Mouse (Mus musculus): ENCODE data around the gene AC170998.1. TPM values are rescaled to one million over a fixed set of nuclear protein-coding genes. Genes with fewer than 3 reads are reported as not detected.
"Not testable (repeated sequence)": the region's sequence is repeated elsewhere in the genome, so short reads cannot be mapped to it uniquely, and the experiment has no call there.

The AC170998.1 gene
- polyA plus RNA-seq, 1 experiment from 2014 or later, result 1.7 TPM

DNA sequence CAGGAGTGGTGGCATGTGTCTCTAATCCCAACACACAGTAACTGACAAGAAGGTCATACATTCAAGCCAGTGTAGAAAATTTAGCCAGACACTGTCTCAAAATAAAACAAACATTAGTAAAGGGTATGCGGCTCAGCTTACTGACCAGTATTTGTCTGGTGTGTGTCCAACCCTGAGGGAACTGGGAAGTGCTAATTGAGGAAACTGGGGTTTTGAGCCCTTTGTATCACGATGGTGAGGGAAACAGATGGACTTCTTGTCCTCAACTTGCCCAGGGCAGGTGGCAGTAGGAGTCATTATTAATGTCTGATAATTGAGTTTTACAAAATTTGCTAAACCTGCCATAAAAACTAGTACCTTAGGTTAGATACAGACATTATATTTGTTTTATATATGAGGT lies 16.9 kb upstream of the AC170998.1 start:
- peaks cover 6% of the 10 kb centered on the region for H3K36me3 ChIP-seq

DNA sequence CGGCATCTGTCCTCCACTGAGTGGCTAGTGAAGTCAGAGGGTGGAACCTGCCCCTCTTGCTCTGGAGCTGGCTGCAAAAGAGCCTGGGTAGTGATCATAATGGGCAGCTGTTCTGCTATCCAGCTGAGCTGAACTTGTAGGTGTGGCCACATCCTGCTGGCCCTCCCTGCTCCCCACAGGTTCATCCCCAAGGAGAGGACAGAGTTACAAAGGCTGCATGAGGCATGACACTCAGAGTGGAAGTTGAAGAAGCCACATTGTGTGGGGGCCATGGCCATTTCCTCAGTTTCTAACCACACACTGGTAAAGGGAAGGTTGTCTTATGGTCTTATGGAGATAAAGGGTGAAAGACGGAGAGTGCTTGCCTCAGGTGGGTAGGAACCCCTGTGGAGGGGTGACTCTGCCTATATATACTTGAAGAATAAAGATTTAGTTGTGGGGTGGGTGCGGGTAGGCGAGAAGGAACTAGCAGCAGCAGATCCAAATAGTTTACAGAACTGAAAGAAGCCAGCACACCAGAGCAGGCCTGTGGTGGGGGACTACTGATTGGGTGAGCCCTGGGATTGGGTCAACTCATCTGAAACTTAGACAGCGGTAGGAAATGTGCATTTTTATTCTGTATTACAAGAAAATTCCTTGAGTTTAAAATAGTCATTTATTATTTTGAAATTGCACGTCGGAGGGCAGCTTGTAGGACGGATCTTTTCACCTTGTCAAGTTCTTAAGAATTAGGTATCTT lies 16.2 kb upstream of the AC170998.1 start:
- no peak overlapping the region for H3K4me2 ChIP-seq
- no peak overlapping the region for H3K4me3 ChIP-seq
- peaks cover 13% of the 10 kb centered on the region for H3K36me3 ChIP-seq
- peaks cover 16% of the 10 kb centered on the region for H3K4me1 ChIP-seq (replicated peaks)
- no peak overlapping the region for H3K9ac ChIP-seq
- no peaks in the 10 kb centered on the region for H3K27me3 ChIP-seq
- 85% methylated on average over 8 of the region's 8 CpGs for WGBS
- no peak overlapping the region for H3K27ac ChIP-seq (replicated peaks)
- no peaks in the 10 kb centered on the region for H3K9me3 ChIP-seq
- ATAC-seq (ENCODE audit: low read depth), result no peak

More for the DNA sequence above, 16.9 kb upstream of the AC170998.1 start:
- Histone ChIP-seq H3K27ac (replicated peaks) (no peak overlapping the region), H3K4me1 (replicated peaks) (peaks cover 16% of the 10 kb centered on the region), H3K4me3 (no peak overlapping the region), H3K4me2 (no peak overlapping the region), H3K9ac (no peak overlapping the region), H3K27me3 (no peaks in the 10 kb centered on the region), H3K9me3 (no peaks in the 10 kb centered on the region)
- WGBS, result 51% methylated on average over 2 of the region's 2 CpGs
- ATAC-seq (ENCODE audit: low read depth), result no peak

DNA sequence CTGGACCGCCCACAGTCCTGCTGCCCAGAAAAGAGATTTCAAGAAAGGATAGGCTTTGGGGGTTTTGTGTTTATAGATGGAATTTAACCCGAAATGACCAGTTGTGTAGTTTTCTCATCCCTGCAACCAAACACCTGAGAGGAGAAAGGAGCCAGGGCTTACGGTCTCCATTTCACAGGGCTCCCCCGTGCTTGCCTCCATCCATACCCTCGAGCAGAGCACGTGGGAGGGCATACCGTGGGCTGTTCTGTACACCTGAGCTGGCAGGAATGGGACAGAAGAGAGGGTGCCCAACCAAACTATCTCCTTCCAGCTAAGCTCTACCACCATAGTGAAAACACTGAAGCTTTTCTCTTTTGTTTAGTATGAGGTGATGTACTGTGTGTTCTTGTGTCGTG lies 15.6 kb upstream of the AC170998.1 start:
- Histone ChIP-seq H3K9me3 (no peaks in the 10 kb centered on the region), H3K4me2 (no peak overlapping the region), H3K27me3 (no peaks in the 10 kb centered on the region), H3K36me3 (peaks cover 19% of the 10 kb centered on the region), H3K27ac (replicated peaks) (no peak overlapping the region), H3K4me1 (replicated peaks) (peaks cover 16% of the 10 kb centered on the region), H3K4me3 (no peak overlapping the region), H3K9ac (no peak overlapping the region)
- 95% methylated on average over 8 of the region's 8 CpGs for WGBS
- no peak for ATAC-seq (ENCODE audit: low read depth)

DNA sequence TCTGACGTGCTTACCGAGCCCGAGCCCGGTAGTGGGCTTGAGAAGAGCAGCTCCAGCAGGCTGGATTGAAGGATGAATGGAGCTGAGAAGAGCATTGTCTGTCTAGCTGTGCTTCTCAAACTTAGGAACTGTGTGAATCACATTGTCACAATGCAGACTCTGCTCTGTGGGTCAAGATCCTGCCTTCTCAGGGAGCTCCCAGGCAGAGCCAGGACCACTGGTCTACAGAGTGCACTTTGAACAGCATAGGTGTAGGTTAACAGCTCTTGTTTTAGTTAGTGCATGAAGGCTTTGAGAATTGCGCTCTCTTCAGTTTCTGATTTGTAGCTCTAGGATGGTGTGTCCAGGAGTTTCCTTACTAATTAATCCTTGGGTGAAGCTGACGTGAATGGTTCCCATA lies 14.6 kb upstream of the AC170998.1 start:
- H3K27me3 ChIP-seq, result no peaks in the 10 kb centered on the region
- H3K4me2 ChIP-seq, result no peak overlapping the region
- peaks cover 28% of the 10 kb centered on the region for H3K36me3 ChIP-seq
- WGBS, result 90% methylated on average over 6 of the region's 6 CpGs
- H3K9me3 ChIP-seq, result no peaks in the 10 kb centered on the region
- no peak overlapping the region for H3K27ac ChIP-seq (replicated peaks)
- H3K9ac ChIP-seq, result no peak overlapping the region
- H3K4me3 ChIP-seq, result no peak overlapping the region
- peaks cover 16% of the 10 kb centered on the region for H3K4me1 ChIP-seq (replicated peaks)
- no peak for ATAC-seq (ENCODE audit: low read depth)

DNA sequence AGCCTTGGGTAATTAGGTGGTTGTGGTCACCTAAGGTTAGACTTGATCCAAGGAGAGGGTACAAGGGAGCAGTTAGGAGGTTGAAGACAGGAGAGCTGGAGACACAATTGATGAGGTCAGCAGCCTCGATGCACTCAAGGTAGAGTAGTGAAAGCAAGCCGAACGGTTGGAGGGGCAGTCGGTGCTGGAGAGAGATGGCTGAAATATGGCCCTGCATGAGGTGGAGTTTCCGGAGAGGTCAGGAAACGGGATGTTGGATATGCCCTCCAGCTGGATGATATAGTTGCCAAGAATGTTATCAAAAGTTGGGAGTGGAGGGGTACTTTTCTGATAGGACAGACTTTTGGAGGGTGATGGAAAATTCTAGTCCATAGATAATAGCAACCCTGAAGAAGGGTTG lies 13.6 kb upstream of the AC170998.1 start:
- H3K9me3 ChIP-seq, result no peaks in the 10 kb centered on the region
- H3K4me3 ChIP-seq, result no peak overlapping the region
- no peak for ATAC-seq (ENCODE audit: low read depth)
- H3K36me3 ChIP-seq, result peaks cover 38% of the 10 kb centered on the region
- H3K27me3 ChIP-seq, result no peaks in the 10 kb centered on the region
- H3K9ac ChIP-seq, result no peak overlapping the region
- no peak overlapping the region for H3K27ac ChIP-seq (replicated peaks)
- H3K4me1 ChIP-seq (replicated peaks), result peaks cover 12% of the 10 kb centered on the region
- WGBS, result 80% methylated on average over 6 of the region's 6 CpGs
- no peak overlapping the region for H3K4me2 ChIP-seq

DNA sequence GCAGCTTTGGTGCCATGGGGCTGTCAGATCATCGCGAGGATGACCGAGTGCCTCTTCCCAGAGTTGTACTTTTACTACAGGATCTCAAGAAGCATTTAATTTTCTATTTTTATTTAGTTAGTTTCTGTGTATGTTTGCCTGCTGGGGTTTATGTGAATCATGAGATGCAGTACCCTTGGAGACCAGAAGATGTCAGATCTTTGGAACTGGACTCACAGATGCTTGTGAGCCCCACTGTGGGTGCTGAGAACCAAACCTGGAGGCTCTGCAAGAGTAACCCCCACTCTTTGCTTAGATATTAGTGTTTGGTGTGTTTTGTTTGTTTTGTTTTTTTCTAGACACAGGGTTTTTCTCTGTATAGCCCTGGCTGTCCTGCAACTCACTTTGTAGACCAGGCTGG lies 11.9 kb upstream of the AC170998.1 start:
- Histone ChIP-seq H3K4me3 (no peak overlapping the region), H3K9ac (no peak overlapping the region), H3K4me1 (replicated peaks) (peaks cover 8% of the 10 kb centered on the region), H3K4me2 (no peak overlapping the region), H3K9me3 (no peaks in the 10 kb centered on the region), H3K27ac (replicated peaks) (no peak overlapping the region), H3K36me3 (peaks cover 49% of the 10 kb centered on the region), H3K27me3 (no peaks in the 10 kb centered on the region)
- ATAC-seq (ENCODE audit: low read depth), result no peak
- WGBS, result 97% methylated on average over 3 of the region's 3 CpGs

DNA sequence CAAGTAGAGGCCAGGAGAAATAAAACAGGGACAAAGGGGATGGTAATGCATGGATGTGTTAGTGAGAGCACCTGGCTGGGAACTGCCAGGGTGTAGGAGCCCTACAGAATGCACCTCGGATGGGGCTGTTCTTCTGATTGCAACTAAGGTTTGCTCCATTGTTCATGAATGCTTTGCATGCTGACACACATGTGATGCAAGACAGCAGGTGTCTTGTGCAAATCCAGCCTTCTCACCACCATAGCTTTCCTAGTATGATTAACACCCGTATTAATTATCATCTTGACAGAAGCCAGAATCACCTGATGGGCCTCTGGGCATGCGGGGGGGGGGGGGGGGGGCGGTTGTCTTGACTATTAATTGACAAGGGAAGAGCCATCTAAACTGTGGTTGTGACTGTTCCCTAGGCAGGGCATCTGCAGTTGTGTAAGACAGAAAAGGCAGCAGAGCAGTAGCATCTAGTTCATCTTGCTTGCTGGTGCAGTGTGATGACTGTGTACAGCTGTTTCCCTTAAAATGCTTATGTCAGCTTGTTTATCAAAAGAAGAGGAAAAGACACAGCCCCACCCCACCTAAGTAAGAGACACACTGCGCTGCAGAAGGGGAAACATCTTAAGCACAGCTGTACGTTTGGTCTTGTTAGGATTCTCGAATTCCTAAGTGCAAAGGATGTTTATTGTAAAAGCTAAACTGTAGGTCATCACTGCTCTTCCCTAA lies 9.9 kb upstream of the AC170998.1 start:
- H3K4me2 ChIP-seq, result no peak overlapping the region
- 81% methylated on average over 7 of the region's 7 CpGs for WGBS
- no peak overlapping the region for H3K27ac ChIP-seq (replicated peaks)
- H3K27me3 ChIP-seq, result no peaks in the 10 kb centered on the region
- H3K9ac ChIP-seq, result no peak overlapping the region
- no peak overlapping the region for H3K4me3 ChIP-seq
- H3K36me3 ChIP-seq, result peaks cover 61% of the 10 kb centered on the region
- ATAC-seq (ENCODE audit: low read depth), result no peak
- H3K4me1 ChIP-seq (replicated peaks), result no peaks in the 10 kb centered on the region
- no peaks in the 10 kb centered on the region for H3K9me3 ChIP-seq

DNA sequence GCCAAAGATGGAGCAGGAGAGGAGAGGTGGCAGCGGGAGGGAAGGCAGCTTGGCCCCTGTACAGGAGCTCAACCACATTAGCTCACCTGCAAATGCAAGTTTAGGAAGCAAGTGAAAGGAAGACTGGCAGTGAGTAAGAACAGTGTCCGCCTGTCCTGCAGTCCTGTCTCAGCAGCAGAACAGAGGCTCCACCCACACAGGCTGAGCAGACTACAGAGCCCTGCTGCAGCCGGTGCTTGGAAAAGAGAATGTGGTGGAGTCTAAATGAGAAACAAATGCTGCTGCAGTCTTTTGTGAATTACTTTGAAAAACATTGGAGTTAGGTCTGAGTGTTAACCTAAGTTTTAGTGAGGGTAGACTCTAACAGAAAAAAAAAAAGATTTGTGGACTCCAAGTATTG lies 8.3 kb upstream of the AC170998.1 start:
- H3K9me3 ChIP-seq, result no peaks in the 10 kb centered on the region
- no peak overlapping the region for H3K9ac ChIP-seq
- WGBS, result 68% methylated on average over 3 of the region's 3 CpGs
- peaks cover 68% of the 10 kb centered on the region for H3K36me3 ChIP-seq
- ATAC-seq (ENCODE audit: low read depth), result no peak
- no peak overlapping the region for H3K4me2 ChIP-seq
- no peak overlapping the region for H3K4me3 ChIP-seq
- H3K27me3 ChIP-seq, result no peaks in the 10 kb centered on the region
- H3K27ac ChIP-seq (replicated peaks), result no peak overlapping the region
- no peaks in the 10 kb centered on the region for H3K4me1 ChIP-seq (replicated peaks)

DNA sequence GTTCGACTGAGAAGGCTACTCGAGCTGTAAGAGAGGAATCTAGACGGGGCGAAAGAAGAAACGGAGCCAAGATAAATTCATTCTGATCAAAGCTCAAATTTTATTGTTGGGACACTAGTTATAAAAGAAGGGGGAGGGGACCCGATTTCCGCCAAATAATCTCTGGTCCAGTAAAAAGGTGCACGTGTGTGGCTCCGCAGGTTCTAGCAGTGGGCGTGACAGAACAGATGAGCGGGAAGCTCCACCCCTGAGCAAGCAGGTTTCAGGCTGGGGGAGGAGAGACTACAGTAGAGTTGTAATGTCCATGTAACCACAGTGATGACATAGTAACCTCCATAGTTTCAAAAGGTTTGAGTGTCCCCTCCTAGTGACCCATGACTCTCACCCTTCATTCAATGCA lies 1.6 kb downstream of the AC170998.1 start:
- not testable (repeated sequence) for H3K4me1 ChIP-seq (replicated peaks); H3K27ac ChIP-seq (replicated peaks); H3K9me3 ChIP-seq; H3K9ac ChIP-seq; ATAC-seq (ENCODE audit: low read depth); H3K27me3 ChIP-seq; H3K4me2 ChIP-seq; H3K4me3 ChIP-seq
- WGBS, result 93% methylated on average over 11 of the region's 11 CpGs
- H3K36me3 ChIP-seq, result peaks cover 94% of the 10 kb centered on the region

DNA sequence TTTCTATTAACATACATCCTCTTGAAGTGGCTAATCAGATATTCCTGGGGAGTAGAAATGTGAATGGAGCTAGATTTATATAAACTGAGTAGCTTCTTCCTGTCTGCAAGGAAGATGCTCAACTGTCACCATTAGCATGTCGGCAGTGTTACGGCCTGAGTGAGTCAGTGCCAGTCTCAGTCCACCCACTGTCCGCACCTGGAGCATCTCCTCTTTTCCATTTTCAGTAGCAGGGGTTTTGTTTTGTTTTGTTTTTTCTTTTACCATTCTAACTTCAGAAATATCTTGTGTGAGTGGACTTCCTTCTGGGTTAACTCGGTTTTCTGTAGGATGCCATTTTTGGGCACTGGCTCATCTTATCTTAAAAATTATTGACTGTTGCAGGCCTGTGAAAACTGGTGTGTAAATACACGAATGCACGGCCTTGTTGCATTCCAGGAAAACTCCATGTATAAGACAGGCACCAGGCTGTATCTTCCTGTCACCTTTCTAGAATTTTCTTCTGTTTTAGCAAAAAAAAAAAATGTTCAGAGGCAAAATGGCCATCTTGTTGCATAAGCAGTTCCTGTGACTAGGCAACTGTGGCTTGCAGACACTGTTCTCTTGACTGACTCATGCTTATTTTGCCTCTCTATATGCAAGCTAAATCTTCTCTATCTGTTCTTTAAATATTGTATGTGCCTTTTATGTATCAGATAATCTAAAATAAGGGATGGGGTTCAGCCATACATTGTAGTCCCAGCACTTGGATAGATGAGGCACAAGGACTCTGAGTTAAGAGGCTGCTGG lies 9.6 kb downstream of the AC170998.1 start:
- Histone ChIP-seq H3K4me2 (no peak overlapping the region), H3K27ac (replicated peaks) (no peak overlapping the region), H3K9me3 (no peaks in the 10 kb centered on the region), H3K36me3 (peaks cover 58% of the 10 kb centered on the region), H3K4me1 (replicated peaks) (no peaks in the 10 kb centered on the region; the same call in 1 of the 2 replicates), H3K27me3 (no peaks in the 10 kb centered on the region), H3K4me3 (no peak overlapping the region), H3K9ac (no peak overlapping the region)
- 94% methylated on average over 6 of the region's 6 CpGs for WGBS
- no peak for ATAC-seq (ENCODE audit: low read depth)

DNA sequence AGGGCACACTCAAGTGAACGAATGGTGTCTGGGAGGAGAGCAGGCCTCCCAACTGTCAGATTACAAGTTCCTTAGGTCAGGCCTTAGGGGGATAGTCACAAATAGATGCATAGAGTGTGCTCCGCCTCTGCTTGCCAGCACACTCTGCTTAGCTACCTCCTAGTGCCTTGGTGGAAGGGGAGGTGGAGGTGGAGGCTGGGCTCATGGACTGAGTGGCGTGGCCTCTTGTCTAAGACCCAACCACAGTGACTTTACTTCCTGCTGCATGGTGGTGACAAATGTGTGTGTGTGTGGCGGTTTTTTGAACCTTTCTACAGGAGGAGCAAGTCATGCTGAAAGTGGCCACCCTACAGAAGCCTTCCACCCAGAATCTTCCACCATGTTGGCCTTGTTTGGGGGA lies 10.6 kb downstream of the AC170998.1 start:
- ATAC-seq (ENCODE audit: low read depth), result no peak
- 90% methylated on average over 4 of the region's 4 CpGs for WGBS
- H3K27ac ChIP-seq (replicated peaks), result no peak overlapping the region
- no peaks in the 10 kb centered on the region for H3K27me3 ChIP-seq
- no peaks in the 10 kb centered on the region for H3K9me3 ChIP-seq
- H3K9ac ChIP-seq, result no peak overlapping the region
- no peak overlapping the region for H3K4me2 ChIP-seq
- H3K4me1 ChIP-seq (replicated peaks), result no peaks in the 10 kb centered on the region; the same call in 1 of the 2 replicates
- H3K36me3 ChIP-seq, result peaks cover 59% of the 10 kb centered on the region
- no peak overlapping the region for H3K4me3 ChIP-seq

DNA sequence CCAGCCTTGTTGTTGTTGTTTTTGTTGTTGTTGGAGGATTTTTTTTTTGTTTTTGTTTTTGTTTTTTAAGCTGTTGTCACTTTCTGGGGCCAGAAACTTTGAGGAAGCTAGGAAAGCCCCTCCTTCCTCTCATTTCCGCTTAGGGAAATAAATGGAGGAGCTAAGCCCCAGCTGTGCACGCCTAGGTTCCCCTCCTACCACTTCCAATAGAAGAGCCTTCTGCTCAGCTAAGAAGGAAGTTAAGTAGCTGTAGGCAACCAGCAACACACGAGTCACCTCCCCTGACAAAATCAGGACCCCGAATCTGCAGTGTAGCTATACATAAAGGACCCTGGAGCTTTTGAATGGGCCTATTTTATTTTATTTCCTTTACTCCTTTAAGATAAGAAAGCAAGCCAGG lies 12.1 kb downstream of the AC170998.1 start:
- H3K36me3 ChIP-seq, result peaks cover 58% of the 10 kb centered on the region

More for the DNA sequence above, 12.1 kb downstream of the AC170998.1 start:
- H3K9ac ChIP-seq, result no peak overlapping the region
- H3K4me2 ChIP-seq, result no peak overlapping the region
- no peaks in the 10 kb centered on the region; the same call in 1 of the 2 replicates for H3K4me1 ChIP-seq (replicated peaks)
- H3K27me3 ChIP-seq, result no peaks in the 10 kb centered on the region
- no peaks in the 10 kb centered on the region for H3K9me3 ChIP-seq
- 84% methylated on average over 4 of the region's 4 CpGs for WGBS
- no peak for ATAC-seq (ENCODE audit: low read depth)
- no peak overlapping the region for H3K4me3 ChIP-seq
- no peak overlapping the region for H3K27ac ChIP-seq (replicated peaks)

Measured in neural tube, embryonic 13.5 days (tissue).